Mouse (Mus musculus) megakaryocyte, embryonic 14.5 days (primary cell): ENCODE data around the gene Tmem43. TPM values are rescaled to one million over a fixed set of nuclear protein-coding genes. Genes with fewer than 3 reads are reported as not detected.
A peak's percentile ranks its signal among the peaks of the same experiment; 100 is the strongest.

Experiments used
- H3K27me3 ChIP-seq: replicated peaks from 2 replicates; pipeline ENCODE3; 2012; ENCODE audit warnings: inconsistent platforms
- H3K36me3 ChIP-seq: replicated peaks from 2 replicates; pipeline ENCODE3; 2012; ENCODE audit warnings: low read length, inconsistent platforms, mixed read lengths
- H3K4me1 ChIP-seq: 2 replicates; pipeline ENCODE4 v1.6.1; 2012; ENCODE audit warnings: inconsistent platforms
- H3K4me3 ChIP-seq: replicated peaks from 2 replicates; pipeline ENCODE3; 2012; ENCODE audit warnings: moderate library complexity, mild to moderate bottlenecking, inconsistent platforms
- H3K9me3 ChIP-seq: 2 replicates; pipeline ENCODE4 v1.6.1; 2012; ENCODE audit warnings: inconsistent platforms
- FLI1 ChIP-seq: IDR thresholded peaks from 2 replicates; pipeline ENCODE4 v1.6.1; 2012; ENCODE audit warnings: low read length, inconsistent platforms, mixed read lengths
- GATA1 ChIP-seq: IDR thresholded peaks from 3 replicates; pipeline ENCODE4 v1.6.1; 2012; ENCODE audit warnings: mixed read lengths, low read length, inconsistent platforms, borderline replicate concordance
- polyA plus RNA-seq: library from polyadenylated mRNA; stranded (reverse); fragments of >175 nt; gene quantifications from 2 replicates; pipeline ENCODE4 v1.2.3, GENCODE M21; 2012; ENCODE audit warnings: low replicate concordance; ENCODE audit not compliant: insufficient read depth

The Tmem43 gene
- polyA plus RNA-seq, 1 experiment: 3.9 TPM

- no peaks in the 10 kb centered on the region for H3K27me3 ChIP-seq
- peaks cover 80% of the 10 kb centered on the region for H3K4me1 ChIP-seq
- H3K9me3 ChIP-seq: no peaks in the 10 kb centered on the region
- H3K36me3 ChIP-seq: peaks cover 89% of the 10 kb centered on the region
- peak overlapping the region; percentile 80 for H3K4me3 ChIP-seq
- TF ChIP-seq GATA1 (no peak), FLI1 (peak; percentile 37; the same call in 1 of the 2 replicates)
Measured at GRCm38 (mm10) chr6:91488496-91489212, 15.2 kb downstream of the Tmem43 start.

DNA sequence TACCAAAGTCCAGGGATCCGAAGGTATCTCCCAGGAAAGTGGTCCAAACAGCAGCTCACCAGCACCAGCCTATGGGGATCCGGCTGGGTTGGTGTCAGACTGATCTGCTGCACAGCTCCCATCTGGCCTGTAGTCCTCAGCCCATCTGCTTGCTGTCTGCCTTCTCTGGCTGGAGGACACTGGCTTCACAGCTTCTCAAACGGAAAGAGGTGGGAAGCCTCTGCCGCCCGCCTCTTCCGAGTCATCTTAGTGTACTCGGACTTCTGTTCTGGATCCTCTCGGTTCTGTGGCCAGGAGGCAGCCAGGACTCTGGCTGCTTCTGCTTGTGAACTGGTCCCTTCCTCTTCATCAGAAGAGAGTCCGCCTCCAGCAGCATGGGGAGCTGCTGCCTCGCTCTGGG, 16.4 kb downstream of the Tmem43 start:
- peaks cover 73% of the 10 kb centered on the region for H3K4me1 ChIP-seq
- H3K36me3 ChIP-seq: peaks cover 87% of the 10 kb centered on the region
- H3K27me3 ChIP-seq: no peaks in the 10 kb centered on the region
- TF ChIP-seq GATA1: no peak
- no peak for TF ChIP-seq FLI1
- H3K9me3 ChIP-seq: no peaks in the 10 kb centered on the region
- peak overlapping the region; percentile 64 for H3K4me3 ChIP-seq

DNA sequence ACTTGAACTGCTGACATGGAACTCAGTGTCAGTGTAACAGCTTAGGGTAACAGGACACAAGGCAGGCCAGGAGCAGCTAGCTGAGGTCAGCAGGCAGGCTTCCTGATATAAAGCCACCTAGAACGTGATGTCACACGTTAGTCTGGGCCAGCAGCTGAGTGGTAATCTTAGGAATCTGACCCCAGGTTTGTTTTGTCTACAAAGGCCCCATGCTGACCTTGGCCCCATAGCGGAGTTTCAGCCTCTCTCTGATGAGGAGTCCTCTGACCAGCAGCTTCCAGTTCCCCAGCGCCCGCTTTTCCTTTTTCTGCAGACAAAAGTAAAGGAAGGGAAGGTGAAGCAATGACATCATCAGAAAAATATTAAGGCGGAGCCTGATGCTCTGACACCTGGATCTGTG, 17.5 kb downstream of the Tmem43 start:
- peaks cover 84% of the 10 kb centered on the region for H3K36me3 ChIP-seq
- H3K4me3 ChIP-seq: no peak overlapping the region
- H3K4me1 ChIP-seq: peaks cover 67% of the 10 kb centered on the region
- no peaks in the 10 kb centered on the region for H3K9me3 ChIP-seq
- no peaks in the 10 kb centered on the region for H3K27me3 ChIP-seq
- TF ChIP-seq GATA1 (no peak), FLI1 (no peak)

DNA sequence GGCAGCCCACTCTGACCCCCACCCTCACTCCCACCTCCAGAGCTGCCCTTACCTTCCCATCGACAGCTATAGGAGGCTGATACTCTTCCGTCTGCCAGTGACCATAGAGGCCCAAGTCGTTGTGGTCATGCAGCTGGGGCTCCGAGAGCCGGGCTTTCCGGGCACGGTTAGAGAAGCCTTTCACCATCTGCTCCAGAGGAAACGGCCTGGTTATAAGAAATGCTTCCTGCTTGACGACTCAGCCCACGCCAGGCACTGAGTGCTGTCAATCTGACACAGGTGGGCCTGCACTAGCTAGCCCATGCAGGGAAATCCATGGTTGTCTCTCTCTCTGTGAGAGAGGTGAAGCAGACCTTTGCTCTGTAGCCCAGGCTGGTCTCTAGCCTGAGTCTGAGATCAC, 19.6 kb downstream of the Tmem43 start:
- Histone ChIP-seq H3K4me1 (peaks cover 53% of the 10 kb centered on the region), H3K27me3 (no peaks in the 10 kb centered on the region), H3K9me3 (no peaks in the 10 kb centered on the region), H3K36me3 (peaks cover 84% of the 10 kb centered on the region), H3K4me3 (peak overlapping the region; percentile 67)
- TF ChIP-seq GATA1 (no peak), FLI1 (no peak)

GRCm38 (mm10) chr6:91494526-91494925, 21.0 kb downstream of the Tmem43 start:
- no peaks in the 10 kb centered on the region for H3K9me3 ChIP-seq
- peak overlapping the region; percentile 3 for H3K4me3 ChIP-seq
- H3K27me3 ChIP-seq: no peaks in the 10 kb centered on the region
- H3K4me1 ChIP-seq: peaks cover 38% of the 10 kb centered on the region
- TF ChIP-seq GATA1: no peak
- TF ChIP-seq FLI1: no peak
- H3K36me3 ChIP-seq: peaks cover 92% of the 10 kb centered on the region

DNA sequence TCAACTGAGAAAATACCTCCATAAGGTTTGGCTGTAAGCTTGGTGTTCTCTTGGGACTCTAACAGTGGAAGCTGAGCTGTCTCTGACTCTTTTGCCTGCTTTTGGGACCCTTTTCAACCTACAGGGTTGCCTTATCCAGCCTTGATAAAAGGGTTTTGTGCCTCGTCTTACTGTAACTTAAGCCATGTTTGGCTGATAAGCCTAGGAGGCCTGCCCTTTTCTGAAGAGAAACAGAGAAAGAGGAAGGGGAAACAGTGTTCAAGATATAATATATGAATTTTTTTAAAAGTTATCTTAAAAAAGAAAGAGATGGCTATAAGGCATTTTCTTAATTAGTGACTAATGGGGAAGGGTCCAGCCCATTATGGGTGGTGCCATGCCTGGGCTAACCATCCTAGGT, 29.8 kb downstream of the Tmem43 start:
- Histone ChIP-seq H3K27me3 (no peaks in the 10 kb centered on the region), H3K4me3 (no peak overlapping the region), H3K36me3 (peaks cover 95% of the 10 kb centered on the region), H3K4me1 (peaks cover 46% of the 10 kb centered on the region), H3K9me3 (peaks cover 4% of the 10 kb centered on the region)
- TF ChIP-seq FLI1 (no peak), GATA1 (no peak)

GRCm38 (mm10) chr6:91506036-91506435, 32.5 kb downstream of the Tmem43 start:
- Histone ChIP-seq H3K9me3 (peaks cover 4% of the 10 kb centered on the region), H3K4me1 (peaks cover 60% of the 10 kb centered on the region), H3K36me3 (peaks cover 81% of the 10 kb centered on the region), H3K27me3 (no peaks in the 10 kb centered on the region), H3K4me3 (peak overlapping the region; percentile 50)
- TF ChIP-seq FLI1: no peak
- TF ChIP-seq GATA1: no peak

DNA sequence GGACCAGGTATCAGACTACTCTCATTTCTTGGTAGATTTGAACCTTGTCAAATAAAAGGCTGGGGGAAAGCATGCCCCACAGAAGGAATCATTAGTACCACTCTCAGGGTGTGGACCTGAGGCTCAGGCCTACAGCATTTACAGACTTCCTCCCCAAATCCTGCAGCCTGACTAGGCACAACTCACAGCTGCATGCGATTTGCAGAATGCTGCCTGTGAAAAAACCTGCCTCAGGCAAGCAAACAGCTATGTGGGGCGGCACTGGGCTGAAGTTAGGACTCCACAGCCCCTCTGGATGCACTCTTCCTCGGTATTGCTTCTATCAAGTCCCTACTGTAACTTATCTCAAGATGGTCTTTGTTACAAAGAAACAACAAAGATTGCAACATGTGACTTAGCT, 34.5 kb downstream of the Tmem43 start:
- no peaks in the 10 kb centered on the region for H3K27me3 ChIP-seq
- H3K9me3 ChIP-seq: peaks cover 4% of the 10 kb centered on the region
- H3K4me1 ChIP-seq: peaks cover 60% of the 10 kb centered on the region
- TF ChIP-seq FLI1 (no peak), GATA1 (no peak)
- H3K4me3 ChIP-seq: no peak overlapping the region
- H3K36me3 ChIP-seq: peaks cover 66% of the 10 kb centered on the region

DNA sequence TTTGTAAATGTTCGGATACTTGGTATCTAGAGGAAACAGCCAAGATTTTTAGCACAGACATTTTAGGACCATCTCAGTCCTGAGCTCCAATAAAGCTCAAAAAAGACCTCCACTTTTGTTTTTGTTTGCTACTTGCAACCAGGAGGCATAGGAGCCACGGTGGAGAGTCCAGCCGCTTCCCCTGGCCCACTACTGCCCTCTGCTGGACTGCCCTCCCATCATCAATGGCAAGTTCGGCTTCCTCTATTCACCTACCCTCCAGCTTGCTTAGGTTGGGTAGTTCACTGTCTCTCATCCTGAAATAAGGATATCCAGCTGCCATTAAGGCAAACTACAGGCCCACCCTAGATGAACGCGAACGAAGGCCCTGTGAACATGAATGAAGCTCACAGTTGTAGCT, 35.8 kb downstream of the Tmem43 start:
- Histone ChIP-seq H3K36me3 (peaks cover 54% of the 10 kb centered on the region), H3K27me3 (no peaks in the 10 kb centered on the region), H3K4me3 (no peak overlapping the region), H3K9me3 (no peaks in the 10 kb centered on the region), H3K4me1 (peaks cover 61% of the 10 kb centered on the region)
- TF ChIP-seq GATA1 (no peak), FLI1 (no peak)

- no peaks in the 10 kb centered on the region for H3K9me3 ChIP-seq
- no peak for TF ChIP-seq FLI1
- no peak for TF ChIP-seq GATA1
- peaks cover 45% of the 10 kb centered on the region for H3K36me3 ChIP-seq
- no peaks in the 10 kb centered on the region for H3K27me3 ChIP-seq
- H3K4me1 ChIP-seq: peaks cover 61% of the 10 kb centered on the region
- H3K4me3 ChIP-seq: no peak overlapping the region
Measured at GRCm38 (mm10) chr6:91510211-91510610, 36.7 kb downstream of the Tmem43 start.
